Mouse (Mus musculus) left cerebral cortex, postnatal 14 days (tissue): ENCODE results near the gene Mroh3. TPM values are rescaled to one million over a fixed set of nuclear protein-coding genes. Genes with fewer than 3 reads are reported as not detected.

ENCODE experiments used
- DNase-seq, 2 experiments: peaks; one replicate each; pipeline ENCODE4 v3.0.0; 2021 to 2022; ENCODE audit warnings: low spot score in 2 of 2, mixed read lengths in 1 of 2
- intact Hi-C: fragments of 180-260 bp; cut with DNase I; formaldehyde crosslinking; loops from one replicate; pipeline ENCODE4 v1.15.1; 2025
- long read RNA-seq, 2 experiments: library from polyadenylated mRNA; stranded (forward); transcript quantifications; one replicate each; pipeline ENCODE4 v2.0.0; 2021
- total RNA-seq, 2 experiments: library from RNA; stranded (reverse); gene quantifications; 2 replicates each; pipeline ENCODE4 v1.2.3; 2021

The Mroh3 gene
- 1 to 10 TPM; 1.1 to 2.2 TPM for total RNA-seq
- long read RNA-seq, experiment 1 = 0 reads
- long read RNA-seq, experiment 2 = 0 reads

- intact Hi-C loops = loop anchor here (5.0 kb wide), 1 partner anchor 41 kb away; no protein-coding TSS in a partner anchor
- DNase-seq = peak; percentile 20 to 44
Measured at GRCm38 (mm10) chr1:136212803-136213202, at the start of gene Mroh3. Gene Mroh3, minus strand, starts transcription at chr1:136212828.

- no peak for DNase-seq
- intact Hi-C loops = no loop called here
Measured at GRCm38 (mm10) chr1:136260635-136261238, 48.1 kb upstream of the Mroh3 start, which contains the start of gene Gpr25. Gene Gpr25, minus strand, starts transcription at chr1:136260873.

DNA sequence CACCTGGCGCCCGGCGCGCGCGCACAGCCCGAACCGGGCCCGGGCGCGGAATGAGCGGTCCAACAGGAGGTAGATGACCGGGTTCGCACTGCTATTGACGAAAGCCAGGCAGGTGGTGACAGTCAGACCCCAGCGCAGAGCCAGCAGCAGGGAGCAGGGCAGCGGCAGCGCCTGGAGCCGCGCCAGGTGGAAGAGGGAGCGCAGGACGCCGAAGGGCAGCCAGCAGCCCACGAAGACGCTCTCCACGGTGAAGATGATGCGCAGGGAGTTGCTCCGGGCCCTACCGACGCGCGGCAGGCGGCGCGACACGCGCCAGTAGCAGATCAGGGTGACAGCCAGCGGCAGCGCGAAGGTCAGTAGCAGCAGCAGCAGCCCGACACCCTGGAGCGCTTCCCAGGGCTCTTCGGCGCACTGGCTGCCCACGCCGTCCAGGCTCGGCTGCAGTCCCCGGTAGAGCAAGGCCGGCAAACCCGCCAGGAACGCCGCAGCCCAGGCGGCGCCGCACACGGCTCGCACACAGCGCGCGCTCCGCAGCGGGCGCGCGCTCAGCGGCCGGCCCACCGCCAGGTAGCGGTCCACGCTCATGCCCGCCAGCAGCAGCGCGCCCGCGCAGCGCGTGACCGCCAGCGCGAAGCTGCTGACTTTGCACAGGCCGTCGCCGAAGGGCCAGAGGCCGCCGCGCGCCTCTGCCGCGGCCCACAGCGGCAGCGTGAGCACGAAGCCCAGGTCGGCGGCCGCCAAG is 47.4 kb upstream of the Mroh3 start:
- DNase-seq = peak; percentile 64 to 69
- intact Hi-C loops = loop anchor here (5.0 kb wide), 1 partner anchor 213 kb away; no protein-coding TSS in a partner anchor

- DNase-seq = no peak
- intact Hi-C loops = loop anchor here (5.0 kb wide), 1 partner anchor 212 kb away; no protein-coding TSS in a partner anchor
Measured at GRCm38 (mm10) chr1:136259543-136259892, 46.9 kb upstream of the Mroh3 start.

- no peak for DNase-seq
- intact Hi-C loops = loop anchor here (5.0 kb wide), 1 partner anchor 211 kb away; no protein-coding TSS in a partner anchor
Measured at GRCm38 (mm10) chr1:136258495-136258894, 45.9 kb upstream of the Mroh3 start.

- intact Hi-C loops = loop anchor here (5.0 kb wide), 1 partner anchor 208 kb away; no protein-coding TSS in a partner anchor
- DNase-seq = no peak
Measured at GRCm38 (mm10) chr1:136255657-136256056, 43.0 kb upstream of the Mroh3 start.

- intact Hi-C loops = loop anchor here (5.0 kb wide), 1 partner anchor 208 kb away; no protein-coding TSS in a partner anchor
- no peak for DNase-seq
Measured at GRCm38 (mm10) chr1:136255174-136255573, 42.5 kb upstream of the Mroh3 start.

DNA sequence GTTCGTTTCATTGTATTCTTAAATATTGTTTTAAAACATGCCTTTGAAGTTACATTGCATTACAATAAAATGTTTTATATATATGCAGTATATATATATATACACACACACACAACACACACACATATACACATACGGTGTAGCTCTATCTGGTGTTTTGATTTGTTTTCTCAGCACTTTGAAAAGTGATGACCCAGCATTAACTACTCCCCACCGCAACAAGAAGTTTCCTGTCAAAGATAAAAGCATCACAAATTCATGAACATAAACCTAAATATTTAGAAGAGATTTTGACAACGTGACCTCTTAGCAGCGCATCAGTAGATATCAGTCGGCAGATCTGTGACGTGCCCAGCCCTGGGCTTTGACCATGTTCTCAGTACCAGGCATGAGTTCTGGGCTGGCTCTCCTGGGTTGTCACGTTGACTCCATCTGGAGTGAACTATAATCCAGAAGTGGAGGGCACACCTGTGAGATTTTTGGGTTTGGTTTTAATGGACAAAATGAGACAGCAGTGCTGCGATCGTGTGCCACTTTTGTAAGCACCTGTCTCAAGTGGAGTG is 42.0 kb upstream of the Mroh3 start:
- no peak for DNase-seq
- intact Hi-C loops = loop anchor here (5.0 kb wide), 1 partner anchor 207 kb away; no protein-coding TSS in a partner anchor

- no peak for DNase-seq
- intact Hi-C loops = no loop called here
Measured at GRCm38 (mm10) chr1:136253472-136253871, 40.8 kb upstream of the Mroh3 start.

DNA sequence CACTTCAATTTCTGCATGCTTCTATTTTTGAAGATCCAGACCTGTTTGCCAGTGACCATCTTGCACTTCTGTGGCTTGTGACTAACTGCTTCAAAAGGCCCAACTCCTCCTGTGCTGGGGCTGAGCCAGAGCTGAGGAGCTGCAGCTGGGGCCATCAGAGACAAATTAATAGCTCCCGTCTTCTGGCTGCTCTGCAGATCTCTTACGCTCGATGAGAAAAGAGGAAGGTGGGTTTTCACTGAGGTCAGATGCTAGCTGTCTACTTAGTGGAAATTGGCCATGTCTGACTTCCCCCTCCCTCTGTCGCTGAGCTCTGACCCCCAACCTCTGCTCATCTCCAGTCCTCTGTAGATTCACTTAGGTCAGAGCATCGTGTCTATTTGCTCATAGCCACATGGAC is 37.0 kb upstream of the Mroh3 start:
- no peak for DNase-seq
- intact Hi-C loops = no loop called here

- intact Hi-C loops = no loop called here
- DNase-seq = no peak
Measured at GRCm38 (mm10) chr1:136247393-136247792, 34.8 kb upstream of the Mroh3 start.

- no peak for DNase-seq
Measured at GRCm38 (mm10) chr1:136244469-136244868, 31.8 kb upstream of the Mroh3 start.

DNA sequence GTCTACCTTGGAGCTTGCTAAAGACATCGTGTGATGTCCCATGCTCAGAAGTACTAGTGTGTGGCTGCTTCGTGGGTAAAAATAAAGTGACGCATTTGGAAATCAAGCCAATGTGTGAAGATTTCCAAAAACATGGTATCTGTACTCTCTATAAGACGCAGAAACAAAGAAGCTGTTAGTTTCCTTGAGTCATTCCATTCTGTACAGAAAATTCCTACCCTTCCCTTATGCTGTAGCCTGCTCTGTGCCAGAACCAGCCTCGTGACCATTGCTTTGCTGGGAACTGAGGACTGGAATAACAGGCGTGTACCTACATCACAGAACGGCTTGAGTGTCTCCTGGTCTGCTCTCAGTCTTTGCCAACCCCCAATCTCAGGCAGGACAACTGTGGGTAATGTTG is 29.2 kb upstream of the Mroh3 start:
- intact Hi-C loops = no loop called here
- DNase-seq = peak in 1 of 2 experiments; percentile 64

More at GRCm38 (mm10) chr1:136244469-136244868, 31.8 kb upstream of the Mroh3 start:
- intact Hi-C loops = no loop called here

GRCm38 (mm10) chr1:136238495-136238894 is 25.9 kb upstream of the Mroh3 start:
- intact Hi-C loops = no loop called here
- no peak for DNase-seq

- intact Hi-C loops = no loop called here
- no peak for DNase-seq
Measured at GRCm38 (mm10) chr1:136234595-136235092, 22.0 kb upstream of the Mroh3 start.

GRCm38 (mm10) chr1:136233892-136234594 is 21.4 kb upstream of the Mroh3 start, which contains the start of gene Inava:
Gene Inava, minus strand, starts transcription at chr1:136234264.
- DNase-seq = peak; percentile 36 to 41
- intact Hi-C loops = no loop called here

- DNase-seq = no peak
- intact Hi-C loops = no loop called here
Measured at GRCm38 (mm10) chr1:136232986-136233790, 20.6 kb upstream of the Mroh3 start.

DNA sequence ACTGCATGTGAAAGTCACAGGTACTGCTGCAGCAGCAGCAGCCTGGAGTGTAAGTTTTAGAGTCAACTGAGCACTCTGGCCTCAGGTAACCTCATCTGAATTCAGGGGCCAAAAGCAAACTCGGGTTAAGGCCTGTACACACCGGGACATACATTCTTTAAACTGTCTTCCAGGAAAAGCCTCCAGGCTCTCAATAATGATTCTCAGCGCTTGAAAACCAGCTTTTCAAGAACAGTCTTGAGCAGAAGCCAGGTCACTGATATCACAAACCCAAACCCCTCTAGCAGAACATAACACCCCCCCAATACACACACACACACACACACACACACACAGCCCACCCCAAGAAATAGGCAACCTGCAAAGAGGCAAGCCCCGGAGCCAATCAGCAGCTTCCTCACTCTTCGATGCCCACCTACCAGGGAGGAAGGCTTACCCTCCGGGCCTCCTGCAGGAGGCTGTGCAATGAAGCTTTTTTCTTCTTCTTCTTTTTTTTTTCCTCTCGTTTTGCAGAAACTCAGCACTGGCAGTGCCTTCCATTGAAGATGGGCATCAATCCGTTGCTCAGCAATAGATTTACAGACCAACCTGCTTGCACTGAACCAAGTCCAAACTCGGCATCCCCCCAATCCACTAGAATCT is 19.8 kb upstream of the Mroh3 start:
- no peak for DNase-seq
- intact Hi-C loops = no loop called here
